Mouse (Mus musculus): ENCODE data around the gene Cfap65. TPM values are rescaled to one million over a fixed set of nuclear protein-coding genes. Genes with fewer than 3 reads are reported as not detected.

The Cfap65 gene
- not detected in 2 replicates for polyA plus RNA-seq (2014; fragmentation: Nextera tagmentation; extraction: Ambion mirVana)

- 2% methylated on average over 18 of the region's 18 CpGs for WGBS
- Histone ChIP-seq H3K4me2 (replicated peaks; ENCODE audit: low read depth, low read length) (no peak within 1 kb of the TSS; the same call in 1 of the 2 replicates), H3K27me3 (ENCODE audit: control insufficient read depth, insufficient read depth, low read length) (peaks cover 36% of the 10 kb centered on the region), H3K9me3 (ENCODE audit: control insufficient read depth, low read length) (no peaks in the 10 kb centered on the region), H3K9ac (ENCODE audit: low read depth, low read length) (no peak within 1 kb of the TSS), H3K4me3 (ENCODE audit: low read length) (peak within 1 kb of the TSS; percentile 15; the same call in 1 of the 2 replicates), H3K27ac (ENCODE audit: low read depth, low read length) (no peak within 1 kb of the TSS), H3K36me3 (ENCODE audit: control insufficient read depth, insufficient read depth, low read length) (no peaks in the 10 kb centered on the region), H3K4me1 (ENCODE audit: control insufficient read depth, insufficient read depth, low read length) (no peaks in the 10 kb centered on the region)
- no peak for ATAC-seq (ENCODE audit: low FRiP score, low TSS enrichment)
Observed at GRCm38 (mm10) chr1:74935402-74935801, at the start of gene Cfap65. Cfap65 (minus strand) TSS chr1:74935599.

- 70% methylated on average over 8 of the region's 8 CpGs for WGBS
- Histone ChIP-seq H3K4me2 (replicated peaks; ENCODE audit: low read depth, low read length) (no peak overlapping the region), H3K4me1 (ENCODE audit: control insufficient read depth, insufficient read depth, low read length) (no peaks in the 10 kb centered on the region), H3K27me3 (ENCODE audit: control insufficient read depth, insufficient read depth, low read length) (no peaks in the 10 kb centered on the region), H3K27ac (ENCODE audit: low read depth, low read length) (no peak overlapping the region), H3K9me3 (ENCODE audit: control insufficient read depth, low read length) (no peaks in the 10 kb centered on the region), H3K9ac (ENCODE audit: low read depth, low read length) (no peak overlapping the region), H3K36me3 (ENCODE audit: control insufficient read depth, insufficient read depth, low read length) (no peaks in the 10 kb centered on the region), H3K4me3 (ENCODE audit: low read length) (no peak overlapping the region)
- no peak for ATAC-seq (ENCODE audit: low FRiP score, low TSS enrichment)
Observed at GRCm38 (mm10) chr1:74977001-74977400, 41.6 kb upstream of the Cfap65 start.

GRCm38 (mm10) chr1:74975936-74976335 lies 40.5 kb upstream of the Cfap65 start:
- no peak for ATAC-seq (ENCODE audit: low FRiP score, low TSS enrichment)
- Histone ChIP-seq H3K4me1 (ENCODE audit: control insufficient read depth, insufficient read depth, low read length) (no peaks in the 10 kb centered on the region), H3K4me2 (replicated peaks; ENCODE audit: low read depth, low read length) (no peak overlapping the region), H3K4me3 (ENCODE audit: low read length) (no peak overlapping the region), H3K9me3 (ENCODE audit: control insufficient read depth, low read length) (no peaks in the 10 kb centered on the region), H3K27me3 (ENCODE audit: control insufficient read depth, insufficient read depth, low read length) (no peaks in the 10 kb centered on the region), H3K27ac (ENCODE audit: low read depth, low read length) (no peak overlapping the region), H3K9ac (ENCODE audit: low read depth, low read length) (no peak overlapping the region), H3K36me3 (ENCODE audit: control insufficient read depth, insufficient read depth, low read length) (no peaks in the 10 kb centered on the region)
- WGBS = 86% methylated on average over 1 of the region's 1 CpGs

- Histone ChIP-seq H3K36me3 (ENCODE audit: control insufficient read depth, insufficient read depth, low read length) (no peaks in the 10 kb centered on the region), H3K27ac (ENCODE audit: low read depth, low read length) (no peak overlapping the region), H3K4me2 (replicated peaks; ENCODE audit: low read depth, low read length) (no peak overlapping the region), H3K9me3 (ENCODE audit: control insufficient read depth, low read length) (no peaks in the 10 kb centered on the region), H3K4me1 (ENCODE audit: control insufficient read depth, insufficient read depth, low read length) (no peaks in the 10 kb centered on the region), H3K4me3 (ENCODE audit: low read length) (no peak overlapping the region), H3K9ac (ENCODE audit: low read depth, low read length) (no peak overlapping the region), H3K27me3 (ENCODE audit: control insufficient read depth, insufficient read depth, low read length) (no peaks in the 10 kb centered on the region)
- ATAC-seq (ENCODE audit: low FRiP score, low TSS enrichment) = no peak
- 84% methylated on average over 6 of the region's 6 CpGs for WGBS
Observed at GRCm38 (mm10) chr1:74973590-74973989, 38.2 kb upstream of the Cfap65 start.

GRCm38 (mm10) chr1:74971353-74972050 lies 36.1 kb upstream of the Cfap65 start:
- ATAC-seq (ENCODE audit: low FRiP score, low TSS enrichment) = peak; percentile 16; the same call in 1 of the 2 replicates
- Histone ChIP-seq H3K4me3 (ENCODE audit: low read length) (no peak overlapping the region), H3K4me2 (replicated peaks; ENCODE audit: low read depth, low read length) (no peak overlapping the region), H3K36me3 (ENCODE audit: control insufficient read depth, insufficient read depth, low read length) (no peaks in the 10 kb centered on the region), H3K27me3 (ENCODE audit: control insufficient read depth, insufficient read depth, low read length) (no peaks in the 10 kb centered on the region), H3K9ac (ENCODE audit: low read depth, low read length) (no peak overlapping the region), H3K9me3 (ENCODE audit: control insufficient read depth, low read length) (no peaks in the 10 kb centered on the region), H3K4me1 (ENCODE audit: control insufficient read depth, insufficient read depth, low read length) (peaks cover 5% of the 10 kb centered on the region; the same call in 1 of the 2 replicates), H3K27ac (ENCODE audit: low read depth, low read length) (no peak overlapping the region)
- WGBS = 49% methylated on average over 4 of the region's 4 CpGs

- Histone ChIP-seq H3K4me2 (replicated peaks; ENCODE audit: low read depth, low read length) (no peak overlapping the region), H3K36me3 (ENCODE audit: control insufficient read depth, insufficient read depth, low read length) (no peaks in the 10 kb centered on the region), H3K9ac (ENCODE audit: low read depth, low read length) (no peak overlapping the region), H3K27ac (ENCODE audit: low read depth, low read length) (peak overlapping the region; percentile 6; the same call in 1 of the 2 replicates), H3K4me3 (ENCODE audit: low read length) (no peak overlapping the region), H3K4me1 (ENCODE audit: control insufficient read depth, insufficient read depth, low read length) (peaks cover 14% of the 10 kb centered on the region), H3K9me3 (ENCODE audit: control insufficient read depth, low read length) (no peaks in the 10 kb centered on the region), H3K27me3 (ENCODE audit: control insufficient read depth, insufficient read depth, low read length) (no peaks in the 10 kb centered on the region)
- 42% methylated on average over 8 of the region's 8 CpGs for WGBS
- ATAC-seq (ENCODE audit: low FRiP score, low TSS enrichment) = no peak
Observed at GRCm38 (mm10) chr1:74967962-74968580, 32.7 kb upstream of the Cfap65 start.

GRCm38 (mm10) chr1:74964494-74965215 lies 29.3 kb upstream of the Cfap65 start:
- no peak overlapping the region for H3K27ac ChIP-seq (ENCODE audit: low read depth, low read length)
- H3K9ac ChIP-seq (ENCODE audit: low read depth, low read length) = peak overlapping the region; percentile 42

GRCm38 (mm10) chr1:74962853-74963227 lies 27.4 kb upstream of the Cfap65 start:
- H3K4me1 ChIP-seq (ENCODE audit: control insufficient read depth, insufficient read depth, low read length) = peaks cover 14% of the 10 kb centered on the region
- no peak overlapping the region for H3K4me3 ChIP-seq (ENCODE audit: low read length)
- no peak overlapping the region for H3K27ac ChIP-seq (ENCODE audit: low read depth, low read length)
- H3K4me2 ChIP-seq (replicated peaks; ENCODE audit: low read depth, low read length) = no peak overlapping the region
- H3K9me3 ChIP-seq (ENCODE audit: control insufficient read depth, low read length) = no peaks in the 10 kb centered on the region
- no peaks in the 10 kb centered on the region for H3K27me3 ChIP-seq (ENCODE audit: control insufficient read depth, insufficient read depth, low read length)
- ATAC-seq (ENCODE audit: low FRiP score, low TSS enrichment) = no peak
- WGBS = 89% methylated on average over 5 of the region's 5 CpGs
- no peak overlapping the region for H3K9ac ChIP-seq (ENCODE audit: low read depth, low read length)
- no peaks in the 10 kb centered on the region for H3K36me3 ChIP-seq (ENCODE audit: control insufficient read depth, insufficient read depth, low read length)

More at GRCm38 (mm10) chr1:74964494-74965215, 29.3 kb upstream of the Cfap65 start:
- ATAC-seq (ENCODE audit: low FRiP score, low TSS enrichment) = peak; percentile 86
- Histone ChIP-seq H3K9me3 (ENCODE audit: control insufficient read depth, low read length) (no peaks in the 10 kb centered on the region), H3K27me3 (ENCODE audit: control insufficient read depth, insufficient read depth, low read length) (no peaks in the 10 kb centered on the region), H3K4me3 (ENCODE audit: low read length) (peak overlapping the region; percentile 24), H3K4me1 (ENCODE audit: control insufficient read depth, insufficient read depth, low read length) (peaks cover 14% of the 10 kb centered on the region), H3K4me2 (replicated peaks; ENCODE audit: low read depth, low read length) (peak overlapping the region; percentile 60), H3K36me3 (ENCODE audit: control insufficient read depth, insufficient read depth, low read length) (no peaks in the 10 kb centered on the region)
- WGBS = 6% methylated on average over 16 of the region's 16 CpGs
